Mouse (Mus musculus) CD4-positive, CD25-positive, alpha-beta regulatory T cell, adult 4 months (primary cell): ENCODE results near the gene D930007J09Rik. TPM values are rescaled to one million over a fixed set of nuclear protein-coding genes. Genes with fewer than 3 reads are reported as not detected.

Source experiments
- polyA plus RNA-seq, 2 experiments: library from polyadenylated mRNA; unstranded; fragments of 100-300 nt; shearing (Covaris generic); gene quantifications; one replicate each; pipeline ENCODE4 v1.2.1; 2017

Gene D930007J09Rik
- polyA plus RNA-seq, 2 experiments from 2014 or later = not detected

Other genes starting within 250 kb of the D930007J09Rik start
- gene Mylk4, start 18.9 kb downstream of the D930007J09Rik start, polyA plus RNA-seq = not detected
- gene Wrnip1, start 811 bp downstream of the D930007J09Rik start, polyA plus RNA-seq = 10 to 100 TPM in 1 of 2 experiments, 1 to 10 TPM in 1; 6.7 to 12.1 TPM
- gene Serpinb1a, start 48.3 kb upstream of the D930007J09Rik start, polyA plus RNA-seq = 10 to 100 TPM; 12.7 to 13.2 TPM
- not detected for gene Serpinb1c, start 95.4 kb upstream of the D930007J09Rik start, polyA plus RNA-seq
- gene Serpinb6b, start 162.4 kb upstream of the D930007J09Rik start, polyA plus RNA-seq = 10 to 100 TPM; 29.2 to 38.8 TPM
- gene Serpinb9, start 200.4 kb upstream of the D930007J09Rik start, polyA plus RNA-seq = 10 to 100 TPM; 21.9 to 23.4 TPM
- gene Serpinb9b, start 224.6 kb upstream of the D930007J09Rik start, polyA plus RNA-seq = under 1 TPM in 1 of 2 experiments, not detected in 1; 0.42 TPM